Mouse (Mus musculus) liver, embryonic 14.5 days (tissue): ENCODE measurements around the gene Myo10.

Experiments
- CTCF ChIP-seq: IDR thresholded peaks from 2 replicates; pipeline ENCODE4 v1.5.1; 2016; ENCODE audit warnings: antibody characterized with exemption, low read depth, control low read depth
- EP300 ChIP-seq: IDR thresholded peaks from 2 replicates; pipeline ENCODE4 v1.6.1; 2016; ENCODE audit warnings: antibody characterized with exemption, low read depth

DNA sequence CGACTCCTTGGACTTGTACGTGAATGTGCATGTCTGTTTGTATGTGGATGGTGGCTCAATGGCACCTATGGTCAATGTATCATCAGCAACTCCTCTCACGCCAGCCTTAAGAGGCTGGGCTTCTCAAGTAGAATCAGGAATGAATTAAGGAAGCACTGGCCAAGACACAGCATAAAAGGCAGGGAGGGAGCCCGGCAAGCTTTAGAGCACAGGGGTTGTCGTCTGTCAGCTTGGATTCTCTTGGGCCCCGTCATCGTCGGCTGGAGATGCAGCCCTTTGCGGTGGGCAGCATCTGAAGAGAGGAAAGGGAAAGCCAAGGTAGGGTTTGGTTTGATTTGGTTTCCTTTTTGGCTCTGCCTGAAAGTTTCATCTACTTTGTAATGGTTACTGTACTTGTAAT, 130.7 kb downstream of the Myo10 start:
- no peak for TF ChIP-seq EP300
- TF ChIP-seq CTCF = no peak
